Mouse (Mus musculus) leukemia stem cell, adult 10-12 weeks (primary cell): ENCODE results near the gene Slc1a7. TPM values are rescaled to one million over a fixed set of nuclear protein-coding genes. Genes with fewer than 3 reads are reported as not detected.

ENCODE experiments used
- polyA plus RNA-seq: library from polyadenylated mRNA; stranded (reverse); fragments of >175 nt; gene quantifications from 2 replicates; pipeline ENCODE4 v1.2.3, GENCODE M21; 2012; ENCODE audit warnings: low replicate concordance

The Slc1a7 gene
- polyA plus RNA-seq, result 0.15 TPM in 1 of 2 replicates, not detected in the other

DNA sequence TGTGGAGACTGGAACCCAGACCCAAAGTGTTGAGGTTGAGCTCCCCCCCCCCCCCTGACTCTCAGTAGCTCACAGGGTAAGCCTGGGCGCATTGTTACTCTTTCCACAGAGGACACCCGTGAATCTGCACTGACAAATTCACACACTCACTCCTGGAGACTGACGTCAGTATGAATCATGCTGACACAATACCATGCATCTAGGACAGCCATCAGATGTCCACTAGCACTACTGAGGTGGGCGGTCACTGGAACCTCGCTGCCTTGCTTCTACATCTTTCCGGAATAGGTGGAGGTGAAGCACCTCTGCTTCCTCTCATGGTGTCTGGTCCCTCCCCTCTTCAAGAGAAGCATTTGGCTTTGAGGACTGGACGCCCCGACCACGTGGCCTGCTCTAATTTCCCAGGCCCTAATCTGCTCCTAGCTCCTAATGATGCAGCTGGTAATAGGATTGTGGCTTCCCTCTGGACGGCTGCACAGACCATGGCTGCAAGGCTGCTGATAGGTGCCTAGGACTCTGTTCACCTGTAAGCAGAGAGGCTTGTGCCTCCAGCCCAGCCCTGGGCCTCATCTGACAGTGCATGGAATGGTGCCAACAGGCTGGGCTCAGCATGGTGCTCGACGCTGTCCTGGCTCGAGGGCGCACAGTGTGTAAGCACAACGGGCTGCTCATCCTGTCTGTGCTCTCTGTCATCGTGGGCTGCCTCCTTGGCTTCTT lies at the start of gene Slc1a7:
Slc1a7 (plus strand) TSS at position 367 of the 717 bp plus-strand sequence.

DNA sequence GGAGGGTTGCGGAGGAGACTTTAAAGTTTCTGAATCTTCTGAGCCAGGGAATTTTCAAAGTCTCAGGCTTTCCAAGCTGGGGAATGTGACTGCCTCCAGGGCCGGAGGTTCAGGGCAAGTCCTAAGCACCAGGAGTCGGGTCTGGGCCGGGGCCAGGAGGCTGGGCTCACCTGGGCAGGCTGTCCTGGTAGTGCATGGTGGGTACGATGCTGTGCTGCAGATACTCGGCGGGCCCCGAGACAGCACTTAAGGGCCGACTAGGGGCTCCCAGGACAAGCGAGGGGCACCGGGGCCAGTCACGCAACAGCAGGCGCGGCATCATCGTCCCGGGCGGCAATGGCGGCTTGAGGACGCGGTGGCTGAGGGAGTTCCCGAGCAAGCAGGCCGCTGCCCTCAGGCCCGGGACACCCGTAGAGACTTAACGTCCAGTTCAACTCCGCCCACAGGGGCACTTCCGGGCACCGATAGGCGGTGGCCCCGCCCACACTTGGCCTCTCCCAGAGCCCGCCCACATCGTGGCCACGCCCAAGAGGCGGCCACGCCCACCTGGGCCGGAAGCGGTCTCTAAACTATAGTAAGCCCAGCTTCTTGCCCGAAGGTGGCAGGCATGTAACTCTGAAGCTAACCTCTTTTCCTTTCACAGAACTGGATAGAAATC lies 44.9 kb upstream of the Slc1a7 start, which contains the start of gene Cpt2:
Cpt2 (minus strand) TSS at position 466 of the 658 bp plus-strand sequence.

Other genes with a start within 250 kb of the Slc1a7 start
- 19.6 and 22.9 TPM in 2 replicates for gene Lrp8, start 166.1 kb upstream of the Slc1a7 start, polyA plus RNA-seq
- gene Magoh, start 88.6 kb upstream of the Slc1a7 start, polyA plus RNA-seq, result 1.6 and 8.4 TPM in 2 replicates
- 1.8 and 3.2 TPM in 2 replicates for gene 0610037L13Rik, start 78.5 kb upstream of the Slc1a7 start, polyA plus RNA-seq
- 157 and 160 TPM in 2 replicates for gene Cpt2, start 44.7 kb upstream of the Slc1a7 start, polyA plus RNA-seq
- 2.5 and 7.9 TPM in 2 replicates for gene Podn, start 128.1 kb downstream of the Slc1a7 start, polyA plus RNA-seq
- gene Scp2, start 176.7 kb downstream of the Slc1a7 start, polyA plus RNA-seq, result 6.9 and 45.2 TPM in 2 replicates
- gene Echdc2, start 197.1 kb downstream of the Slc1a7 start, polyA plus RNA-seq, result 0.56 and 1.3 TPM in 2 replicates
- not detected in 2 replicates for gene Zyg11a, start 249.7 kb downstream of the Slc1a7 start, polyA plus RNA-seq